Mouse (Mus musculus): ENCODE measurements around the gene Slc35f4. TPM values are rescaled to one million over a fixed set of nuclear protein-coding genes. Genes with fewer than 3 reads are reported as not detected.

Slc35f4 gene
- polyA plus RNA-seq, 1 experiment, result not detected

DNA sequence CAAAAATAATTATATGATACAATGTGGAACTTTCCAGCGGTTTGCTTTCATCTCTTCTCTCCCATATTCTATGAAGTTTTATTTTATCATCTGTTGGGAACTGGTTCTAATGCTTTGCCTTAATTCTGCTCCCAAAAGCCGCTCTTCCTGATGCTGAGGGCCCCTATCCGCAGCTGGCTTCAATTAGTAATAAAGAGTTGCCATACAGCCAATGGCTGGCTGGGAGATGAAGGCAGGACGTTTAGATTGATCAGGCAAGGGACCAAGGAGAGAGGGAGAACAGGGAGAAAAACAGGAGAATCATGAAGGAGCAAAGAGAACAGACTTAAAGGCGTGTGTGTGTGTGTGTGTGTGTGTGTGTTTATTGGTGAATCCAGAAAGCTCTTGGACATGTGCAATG, 94.0 kb downstream of the Slc35f4 start:
- H3K4me3 ChIP-seq (replicated peaks), result no peak overlapping the region
- H3K4me1 ChIP-seq (ENCODE audit: control insufficient read depth), result no peaks in the 10 kb centered on the region
- no peaks in the 10 kb centered on the region; the same call in 1 of the 2 replicates for H3K9me3 ChIP-seq (ENCODE audit: control insufficient read depth, low read length)
- H3K27me3 ChIP-seq (ENCODE audit: control insufficient read depth), result no peaks in the 10 kb centered on the region
- H3K36me3 ChIP-seq (ENCODE audit: control insufficient read depth), result no peaks in the 10 kb centered on the region
- TF ChIP-seq TAL1 (IDR thresholded peaks at IDR 0.05; ENCODE audit: low read length), result no peak
- TF ChIP-seq GATA1 (IDR thresholded peaks at IDR 0.05; ENCODE audit: low read length), result no peak

DNA sequence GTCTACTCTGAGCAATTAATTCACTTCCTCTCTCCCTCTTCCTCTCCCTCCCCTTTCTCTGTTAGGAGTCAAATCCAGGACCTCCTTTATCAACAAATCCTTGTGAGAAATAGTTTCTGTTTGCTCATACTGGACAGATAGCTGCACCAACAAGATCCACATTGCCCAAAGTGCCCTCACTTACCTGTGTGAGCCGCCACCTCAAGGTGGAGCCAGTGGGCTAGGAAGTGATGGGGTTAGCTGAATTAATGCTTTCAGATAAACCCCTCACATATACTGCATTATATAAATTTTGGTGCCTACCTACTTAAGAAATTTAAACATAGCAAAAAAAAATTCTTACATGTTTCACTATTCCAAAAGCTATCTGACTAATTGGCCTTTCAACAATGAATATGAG, 133.4 kb downstream of the Slc35f4 start:
- no peaks in the 10 kb centered on the region for H3K9me3 ChIP-seq (ENCODE audit: control insufficient read depth, low read length)
- no peak for TF ChIP-seq TAL1 (IDR thresholded peaks at IDR 0.05; ENCODE audit: low read length)
- TF ChIP-seq GATA1 (IDR thresholded peaks at IDR 0.05; ENCODE audit: low read length), result no peak
- H3K27me3 ChIP-seq (ENCODE audit: control insufficient read depth), result no peaks in the 10 kb centered on the region
- no peaks in the 10 kb centered on the region for H3K36me3 ChIP-seq (ENCODE audit: control insufficient read depth)
- H3K4me3 ChIP-seq (replicated peaks), result no peak overlapping the region
- H3K4me1 ChIP-seq (ENCODE audit: control insufficient read depth), result no peaks in the 10 kb centered on the region

DNA sequence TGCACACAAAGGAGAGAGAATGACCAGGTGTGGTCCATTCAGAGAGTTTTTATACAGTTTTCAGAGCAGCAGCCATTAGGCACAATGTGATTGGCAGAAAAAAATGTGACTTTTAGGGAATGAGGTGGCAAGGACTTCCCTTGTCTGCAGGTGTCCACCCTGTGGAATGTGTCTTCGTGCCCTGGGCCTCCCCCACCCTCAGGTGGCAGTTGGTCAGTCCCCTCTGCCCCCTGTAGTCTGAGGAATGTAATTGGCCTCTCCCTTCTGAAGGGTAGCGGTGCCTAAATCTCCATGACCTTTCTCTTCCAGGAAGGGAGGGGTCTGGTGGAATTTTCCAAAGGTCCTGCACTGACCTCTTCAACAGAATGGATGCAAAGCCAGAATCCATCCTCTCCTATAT, 163.7 kb downstream of the Slc35f4 start:
- TF ChIP-seq GATA1 (IDR thresholded peaks at IDR 0.05; ENCODE audit: low read length), result no peak
- TF ChIP-seq TAL1 (IDR thresholded peaks at IDR 0.05; ENCODE audit: low read length), result no peak
- H3K36me3 ChIP-seq (ENCODE audit: control insufficient read depth), result no peaks in the 10 kb centered on the region

DNA sequence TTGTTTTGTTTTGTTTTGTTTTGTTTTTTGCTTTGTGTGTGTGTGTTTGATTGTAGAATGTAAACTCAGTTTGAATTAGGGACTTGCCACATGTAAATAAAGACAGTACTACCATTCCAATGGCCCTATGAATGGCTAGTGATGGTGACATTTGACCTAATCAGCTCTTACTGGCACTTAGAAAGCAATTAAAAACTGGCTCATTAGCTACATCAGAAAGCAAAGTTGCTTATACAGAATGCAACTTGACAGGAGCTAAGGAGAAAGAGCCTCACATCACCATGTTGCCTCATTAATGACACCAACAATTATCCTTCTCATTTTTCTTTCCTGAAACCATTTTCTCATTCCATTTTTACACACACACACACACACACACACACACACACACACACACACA, 170.3 kb downstream of the Slc35f4 start:
- Histone ChIP-seq H3K36me3 (ENCODE audit: control insufficient read depth) (no peaks in the 10 kb centered on the region), H3K27me3 (ENCODE audit: control insufficient read depth) (no peaks in the 10 kb centered on the region), H3K4me1 (ENCODE audit: control insufficient read depth) (no peaks in the 10 kb centered on the region), H3K9me3 (ENCODE audit: control insufficient read depth, low read length) (no peaks in the 10 kb centered on the region), H3K4me3 (replicated peaks) (no peak overlapping the region)
- TF ChIP-seq GATA1 (IDR thresholded peaks at IDR 0.05; ENCODE audit: low read length), result no peak
- TF ChIP-seq TAL1 (IDR thresholded peaks at IDR 0.05; ENCODE audit: low read length), result no peak

More for the DNA sequence above, 163.7 kb downstream of the Slc35f4 start:
- Histone ChIP-seq H3K4me3 (replicated peaks) (no peak overlapping the region), H3K4me1 (ENCODE audit: control insufficient read depth) (no peaks in the 10 kb centered on the region), H3K27me3 (ENCODE audit: control insufficient read depth) (no peaks in the 10 kb centered on the region), H3K9me3 (ENCODE audit: control insufficient read depth, low read length) (no peaks in the 10 kb centered on the region; the same call in 1 of the 2 replicates)

DNA sequence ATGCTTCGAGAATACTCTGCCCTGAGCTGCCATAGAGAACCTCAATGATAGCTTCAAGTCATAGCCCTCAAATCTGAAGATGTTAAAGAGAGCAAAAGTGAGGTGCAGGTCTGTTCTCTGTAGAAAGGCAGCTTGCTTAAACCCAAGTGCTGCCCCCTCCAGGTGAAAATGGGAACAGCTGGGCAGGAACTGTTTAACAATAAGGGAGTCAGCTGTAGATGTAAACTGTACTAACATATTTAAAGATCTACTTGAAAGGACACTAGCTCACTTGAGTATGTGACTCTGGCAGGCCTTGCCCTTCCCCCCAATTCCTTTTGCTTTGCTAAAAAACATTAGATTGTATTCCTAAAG, 177.0 kb downstream of the Slc35f4 start:
- TF ChIP-seq GATA1 (IDR thresholded peaks at IDR 0.05; ENCODE audit: low read length), result no peak
- no peak for TF ChIP-seq TAL1 (IDR thresholded peaks at IDR 0.05; ENCODE audit: low read length)
- no peaks in the 10 kb centered on the region for H3K27me3 ChIP-seq (ENCODE audit: control insufficient read depth)
- H3K9me3 ChIP-seq (ENCODE audit: control insufficient read depth, low read length), result no peaks in the 10 kb centered on the region
- H3K4me3 ChIP-seq (replicated peaks), result no peak overlapping the region
- no peaks in the 10 kb centered on the region for H3K4me1 ChIP-seq (ENCODE audit: control insufficient read depth)
- H3K36me3 ChIP-seq (ENCODE audit: control insufficient read depth), result no peaks in the 10 kb centered on the region

DNA sequence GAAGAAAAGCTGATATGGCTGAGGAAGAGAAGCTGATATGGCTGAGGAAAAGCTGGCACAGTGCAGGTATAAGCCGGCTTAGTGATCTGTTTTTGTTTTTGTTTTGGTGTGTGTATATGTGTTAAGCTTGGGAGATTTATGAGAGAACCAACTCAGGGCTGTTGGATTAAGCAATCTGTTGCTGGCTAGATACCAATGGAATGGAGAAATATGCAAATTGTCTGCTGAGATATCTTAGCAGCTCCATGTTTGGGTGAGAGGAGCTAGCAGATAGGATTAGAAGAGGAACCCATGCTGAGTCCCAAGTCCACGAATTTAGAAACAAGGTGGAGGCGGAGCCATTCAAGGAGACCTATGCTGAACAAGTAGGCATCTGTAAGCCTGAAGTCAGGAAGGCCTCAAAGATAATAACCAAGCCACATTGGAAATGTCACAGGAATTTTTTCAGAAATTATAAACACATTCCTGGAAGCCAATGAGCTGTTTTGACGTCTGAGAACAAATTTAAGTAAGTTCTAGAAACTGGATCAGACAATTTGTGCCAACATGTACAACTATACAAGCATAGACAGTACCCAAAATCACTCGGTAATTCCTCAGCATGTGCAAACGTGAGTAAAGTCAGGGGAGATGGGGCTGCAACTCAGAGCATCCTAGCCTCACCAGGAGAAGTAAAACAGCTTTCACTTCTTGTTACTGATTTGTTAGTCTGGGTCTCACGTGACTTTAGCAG, 177.5 kb downstream of the Slc35f4 start:
- no peak for TF ChIP-seq TAL1 (IDR thresholded peaks at IDR 0.05; ENCODE audit: low read length)
- no peak for TF ChIP-seq GATA1 (IDR thresholded peaks at IDR 0.05; ENCODE audit: low read length)
- Histone ChIP-seq H3K4me1 (ENCODE audit: control insufficient read depth) (no peaks in the 10 kb centered on the region), H3K36me3 (ENCODE audit: control insufficient read depth) (no peaks in the 10 kb centered on the region), H3K27me3 (ENCODE audit: control insufficient read depth) (no peaks in the 10 kb centered on the region), H3K4me3 (replicated peaks) (no peak overlapping the region), H3K9me3 (ENCODE audit: control insufficient read depth, low read length) (no peaks in the 10 kb centered on the region)

DNA sequence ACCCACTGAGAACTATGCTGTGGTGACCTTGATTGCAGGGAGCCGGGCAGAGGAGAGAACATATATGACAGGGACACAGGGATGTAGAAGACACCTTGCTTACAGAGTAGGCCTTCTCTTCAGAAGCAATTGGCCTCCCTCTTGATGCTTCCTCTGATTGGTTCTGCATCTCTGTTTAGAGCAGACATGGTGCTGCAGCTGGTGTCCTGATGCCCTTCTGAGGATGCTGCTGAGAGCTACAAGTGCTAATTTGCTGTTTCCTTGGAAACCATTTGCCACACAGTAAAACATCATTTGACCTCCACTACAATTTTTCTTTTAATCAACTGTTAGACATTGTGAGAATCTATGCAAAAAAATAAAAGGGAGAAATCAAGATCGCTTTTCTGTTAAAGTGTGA, 180.0 kb downstream of the Slc35f4 start:
- TF ChIP-seq GATA1 (IDR thresholded peaks at IDR 0.05; ENCODE audit: low read length), result no peak
- TF ChIP-seq TAL1 (IDR thresholded peaks at IDR 0.05; ENCODE audit: low read length), result no peak
- Histone ChIP-seq H3K36me3 (ENCODE audit: control insufficient read depth) (no peaks in the 10 kb centered on the region), H3K27me3 (ENCODE audit: control insufficient read depth) (no peaks in the 10 kb centered on the region), H3K9me3 (ENCODE audit: control insufficient read depth, low read length) (no peaks in the 10 kb centered on the region), H3K4me3 (replicated peaks) (no peak overlapping the region), H3K4me1 (ENCODE audit: control insufficient read depth) (no peaks in the 10 kb centered on the region)

DNA sequence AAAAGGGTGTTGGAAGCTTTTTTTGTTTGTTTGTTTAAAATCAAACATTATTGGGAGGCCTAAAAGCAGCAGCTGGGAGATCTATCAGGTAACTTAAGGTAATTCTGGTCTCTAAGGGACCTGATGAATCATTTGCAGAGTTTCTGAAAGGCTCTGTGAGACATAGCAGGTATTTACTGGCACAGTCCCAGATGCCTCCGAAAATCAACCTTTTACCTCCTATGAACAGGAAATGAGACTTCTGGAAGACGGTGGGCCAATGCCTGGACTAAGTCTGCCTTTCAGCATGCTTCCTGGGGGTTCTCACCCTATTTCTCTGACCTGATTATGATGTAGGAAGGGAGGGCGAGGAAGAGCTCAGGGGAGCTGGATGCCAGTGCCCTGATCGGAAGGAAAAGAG, 188.8 kb downstream of the Slc35f4 start:
- Histone ChIP-seq H3K4me1 (ENCODE audit: control insufficient read depth) (no peaks in the 10 kb centered on the region), H3K4me3 (replicated peaks) (no peak overlapping the region), H3K27me3 (ENCODE audit: control insufficient read depth) (no peaks in the 10 kb centered on the region), H3K36me3 (ENCODE audit: control insufficient read depth) (no peaks in the 10 kb centered on the region), H3K9me3 (ENCODE audit: control insufficient read depth, low read length) (0 out of 2 replicates have a peak, but pooled peaks cover 2% of the 10 kb centered on the region)
- no peak for TF ChIP-seq GATA1 (IDR thresholded peaks at IDR 0.05; ENCODE audit: low read length)
- TF ChIP-seq TAL1 (IDR thresholded peaks at IDR 0.05; ENCODE audit: low read length), result no peak

DNA sequence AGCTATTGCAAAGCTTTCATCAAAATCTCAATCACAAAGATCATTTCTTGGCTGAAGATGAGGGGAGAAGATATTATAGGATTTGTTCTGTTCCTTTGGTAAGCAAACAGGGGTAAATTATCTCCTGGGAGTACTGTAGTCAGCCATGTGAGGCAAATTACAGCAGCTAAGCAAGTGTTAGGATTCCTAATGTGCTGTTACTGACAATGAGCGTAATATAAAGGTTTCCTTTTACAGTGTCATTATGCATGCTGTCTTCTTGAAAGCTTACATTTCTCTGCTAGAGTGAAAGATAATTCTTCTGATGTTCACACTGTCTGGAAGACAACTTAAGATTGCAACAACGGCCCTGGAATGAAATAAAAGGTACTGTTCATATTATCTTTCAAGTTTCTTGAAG, 192.0 kb downstream of the Slc35f4 start:
- Histone ChIP-seq H3K4me1 (ENCODE audit: control insufficient read depth) (no peaks in the 10 kb centered on the region), H3K4me3 (replicated peaks) (no peak overlapping the region), H3K36me3 (ENCODE audit: control insufficient read depth) (no peaks in the 10 kb centered on the region), H3K9me3 (ENCODE audit: control insufficient read depth, low read length) (peaks cover 5% of the 10 kb centered on the region), H3K27me3 (ENCODE audit: control insufficient read depth) (no peaks in the 10 kb centered on the region)
- TF ChIP-seq TAL1 (IDR thresholded peaks at IDR 0.05; ENCODE audit: low read length), result no peak
- TF ChIP-seq GATA1 (IDR thresholded peaks at IDR 0.05; ENCODE audit: low read length), result no peak

DNA sequence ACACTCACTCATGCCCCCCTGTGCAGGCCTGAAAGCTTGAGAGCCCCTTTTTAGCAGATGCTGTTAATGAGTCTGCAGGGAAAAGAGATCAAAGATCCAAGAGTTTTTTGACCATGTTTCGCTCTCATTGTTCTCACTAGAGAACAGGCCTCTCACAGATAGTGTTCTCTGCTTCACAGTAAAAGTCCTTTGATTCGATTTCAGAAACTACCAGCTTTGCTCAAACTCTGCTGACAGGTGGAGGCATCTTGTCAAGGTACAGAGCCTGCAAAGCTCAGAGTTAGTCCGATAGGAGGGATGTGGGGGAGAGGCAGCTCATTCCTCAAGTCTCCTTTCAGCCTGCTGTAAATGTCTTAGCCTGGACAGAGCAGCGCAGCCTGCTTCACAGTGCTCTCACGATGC, 209.4 kb downstream of the Slc35f4 start:
- no peaks in the 10 kb centered on the region for H3K27me3 ChIP-seq (ENCODE audit: control insufficient read depth)
- no peaks in the 10 kb centered on the region for H3K4me1 ChIP-seq (ENCODE audit: control insufficient read depth)
- TF ChIP-seq GATA1 (IDR thresholded peaks at IDR 0.05; ENCODE audit: low read length), result no peak
- no peak for TF ChIP-seq TAL1 (IDR thresholded peaks at IDR 0.05; ENCODE audit: low read length)
- no peaks in the 10 kb centered on the region for H3K36me3 ChIP-seq (ENCODE audit: control insufficient read depth)
- no peaks in the 10 kb centered on the region for H3K9me3 ChIP-seq (ENCODE audit: control insufficient read depth, low read length)
- H3K4me3 ChIP-seq (replicated peaks), result no peak overlapping the region
